24 mouse cellular contexts compared by ENCODE assay signal in the genomic region with DNA sequence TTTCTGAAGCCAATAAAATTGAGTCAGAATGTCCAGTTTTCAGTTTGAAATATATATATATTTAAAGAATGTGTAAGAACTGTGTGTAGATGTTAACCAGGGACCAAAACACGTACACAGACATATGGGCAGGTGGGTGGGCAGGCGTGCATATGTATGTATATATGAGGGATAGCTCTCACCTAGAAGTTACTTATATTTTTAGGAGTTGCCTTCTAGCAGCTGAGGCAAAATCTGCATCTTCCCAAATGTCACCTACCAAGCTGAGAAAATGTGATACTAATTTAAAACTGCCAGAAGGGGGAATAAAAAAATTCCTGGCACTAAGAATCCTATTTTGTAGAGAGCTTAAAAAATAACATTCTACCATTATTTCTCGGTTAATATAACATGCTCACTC. TPM values are rescaled to one million over a fixed set of nuclear protein-coding genes. Genes with fewer than 3 reads are reported as not detected.
DNase-seq lines count a peak whose midpoint lies in the region; TF ChIP-seq lines count a peak whose summit lies in the region.
"Had no signal": no experiment of that assay in that cellular context is flagged by ENCODE, and none has a peak within 500 bp of the region (broad histone marks: within the 10 kb centered on the region; RNA-seq: fewer than 3 reads in every experiment).

No protein-coding gene starts in this region.

- intact Hi-C loops in gastrocnemius, adult 2 months (cut with DNase I): loop anchor here (1.0 kb wide), 1 partner anchor 16 kb away; no protein-coding TSS in a partner anchor
- intact Hi-C loops in left cerebral cortex, postnatal 36 days (cut with DNase I): loop anchor here (1.0 kb wide), 1 partner anchor 41 kb away; no protein-coding TSS in a partner anchor

- H3K4me3 ChIP-seq in gastrocnemius, adult 2 months: peak overlapping the region; percentile 96
- H3K4me3 ChIP-seq: hindbrain, embryonic 10.5 days; intestine, embryonic 15.5 days; limb, embryonic 12.5 days; stomach, embryonic 15.5 days had no signal

- peak overlapping the region; percentile 97 for H3K27ac ChIP-seq in gastrocnemius, adult 2 months
- H3K27ac ChIP-seq: embryonic facial prominence, embryonic 12.5 days; hindbrain, embryonic 10.5 days; intestine, embryonic 15.5 days; limb, embryonic 12.5 days; neural tube, embryonic 15.5 days; stomach, embryonic 15.5 days had no signal

- no peak for TF ChIP-seq CTCF in gastrocnemius, adult 2 months (IDR thresholded peaks at IDR 0.05)

- DNase-seq in gastrocnemius, adult 2 months: no peak
- DNase-seq in gastrocnemius, postnatal 10 days: no peak
- peak; percentile 49 for DNase-seq in layer of hippocampus, adult 9-11 months
- DNase-seq in layer of hippocampus, adult 11-12 months (ENCODE audit: low spot score): no peak
- DNase-seq in brain, adult 2 months (ENCODE audit: low read depth, low spot score): peak; percentile 84
- peak; percentile 42 to 56 for DNase-seq in left cerebral cortex, postnatal 36 days (ENCODE audit: low spot score in 2 of 2)
- no peak for DNase-seq in gastrocnemius, postnatal 4 days (ENCODE audit: low spot score in 2 of 2)
- DNase-seq: adrenal gland, postnatal 36 days; B cell, adult 2 months; cerebellum, adult 18-20 months; gastrocnemius, postnatal 36 days; kidney, adult 8-10 months; kidney, postnatal 10 days; liver, postnatal 0 days; lung, postnatal 10 days; thymus, adult 18-20 months; thymus, postnatal 36 days had no signal

RNA-seq across cellular contexts. Expression of gene Smyd2, which starts 2.4 kb away (rescaled TPM):
- total RNA-seq in gastrocnemius, adult 2 months (2021): 100 to 1,000 TPM; 200 to 329 TPM
- total RNA-seq in gastrocnemius, postnatal 10 days (2021): 100 to 1,000 TPM; 165 to 188 TPM
- 100 to 1,000 TPM in 1 of 2 experiments, 10 to 100 TPM in 1; 95.7 to 112 TPM for total RNA-seq in left cerebral cortex, postnatal 36 days (2021)
- total RNA-seq in gastrocnemius, postnatal 4 days (2021): 100 to 1,000 TPM; 144 to 145 TPM
- total RNA-seq: G1E had no signal

Comparison
In these comparisons a context has a peak if more than half of its experiments do, and no peak if none do; other contexts are left out.
1. DNase-seq: peak in layer of hippocampus, adult 9-11 months (single experiment), brain, adult 2 months (single experiment) and left cerebral cortex, postnatal 36 days (2 of 2); none in gastrocnemius, adult 2 months (single experiment), gastrocnemius, postnatal 10 days (single experiment), layer of hippocampus, adult 11-12 months (single experiment) and gastrocnemius, postnatal 4 days (0 of 2).